Mouse (Mus musculus): ENCODE results near the gene Tmem182. TPM values are rescaled to one million over a fixed set of nuclear protein-coding genes. Genes with fewer than 3 reads are reported as not detected.

Gene Tmem182
- polyA plus RNA-seq, 1 experiment from 2014 or later, result 0.69 TPM

DNA sequence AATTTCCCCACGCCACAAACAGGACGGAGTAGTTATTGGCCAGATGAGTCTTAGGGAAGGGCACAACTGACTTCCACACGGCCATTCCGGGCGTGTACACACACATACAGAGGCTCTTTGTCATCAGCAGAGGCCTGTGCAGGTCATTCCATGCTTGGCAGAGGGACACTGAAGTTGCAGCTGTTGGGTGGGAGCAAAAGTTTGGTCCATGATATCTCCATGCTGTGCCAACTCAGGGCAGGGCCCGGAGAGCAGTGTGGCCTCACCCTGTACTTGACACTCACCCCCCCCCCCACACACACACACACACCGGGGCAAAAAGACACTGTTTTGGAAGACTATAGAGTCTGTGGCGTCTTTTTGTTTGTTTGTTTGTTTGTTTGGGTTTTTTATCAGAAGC, 35.2 kb downstream of the Tmem182 start:
- ATAC-seq (ENCODE audit: low FRiP score), result no peak
- H3K9ac ChIP-seq (replicated peaks), result no peak overlapping the region
- 86% methylated on average over 8 of the region's 8 CpGs for WGBS

DNA sequence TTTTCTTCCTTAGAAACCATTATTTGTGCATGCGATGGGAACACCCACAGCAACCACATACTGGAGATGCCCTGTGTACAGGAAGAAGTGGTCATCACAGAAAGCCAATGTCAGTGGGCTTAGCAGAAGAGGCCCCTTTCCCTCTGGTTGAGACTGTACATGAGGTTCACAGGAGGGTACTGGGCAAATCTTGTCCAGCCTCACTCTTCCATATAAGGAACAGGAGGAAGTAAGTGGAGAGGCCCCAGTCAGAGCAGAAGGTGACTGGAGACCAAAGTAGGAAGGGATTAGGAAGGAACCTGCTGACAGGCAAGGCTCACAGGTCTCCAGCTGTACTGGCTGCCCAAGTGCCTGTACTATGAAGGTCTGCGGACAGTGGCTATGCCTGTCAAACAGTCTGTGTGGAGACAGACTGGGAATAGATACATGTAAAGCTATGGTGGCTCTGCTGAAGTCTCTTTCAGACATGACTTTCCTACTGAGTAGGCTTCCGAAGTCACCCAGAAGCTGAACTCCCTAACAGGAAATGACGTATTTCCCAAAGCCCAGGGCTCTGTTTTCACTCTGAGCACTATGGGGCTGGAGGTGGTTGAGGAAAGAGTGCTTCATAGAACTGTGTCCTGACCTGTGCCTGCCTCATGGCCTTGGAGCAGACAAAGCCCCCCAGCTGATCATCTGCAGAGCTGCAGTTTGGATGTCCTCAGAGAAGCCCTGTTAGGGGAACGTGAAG, 35.8 kb downstream of the Tmem182 start:
- no peak overlapping the region for H3K27ac ChIP-seq (replicated peaks)
- H3K27me3 ChIP-seq (replicated peaks), result no peaks in the 10 kb centered on the region
- no peaks in the 10 kb centered on the region for H3K36me3 ChIP-seq
- no peak overlapping the region for H3K9ac ChIP-seq (replicated peaks)
- no peaks in the 10 kb centered on the region for H3K9me3 ChIP-seq (replicated peaks)
- H3K4me2 ChIP-seq, result no peak overlapping the region
- no peak overlapping the region for H3K4me3 ChIP-seq (replicated peaks)
- no peak for ATAC-seq (ENCODE audit: low FRiP score)
- 81% methylated on average over 5 of the region's 5 CpGs for WGBS
- no peaks in the 10 kb centered on the region for H3K4me1 ChIP-seq

More for the DNA sequence above, 35.2 kb downstream of the Tmem182 start:
- no peak overlapping the region for H3K4me2 ChIP-seq
- H3K36me3 ChIP-seq, result no peaks in the 10 kb centered on the region
- H3K4me1 ChIP-seq, result no peaks in the 10 kb centered on the region
- H3K27ac ChIP-seq (replicated peaks), result no peak overlapping the region
- no peak overlapping the region for H3K4me3 ChIP-seq (replicated peaks)
- H3K27me3 ChIP-seq (replicated peaks), result no peaks in the 10 kb centered on the region
- no peaks in the 10 kb centered on the region for H3K9me3 ChIP-seq (replicated peaks)

DNA sequence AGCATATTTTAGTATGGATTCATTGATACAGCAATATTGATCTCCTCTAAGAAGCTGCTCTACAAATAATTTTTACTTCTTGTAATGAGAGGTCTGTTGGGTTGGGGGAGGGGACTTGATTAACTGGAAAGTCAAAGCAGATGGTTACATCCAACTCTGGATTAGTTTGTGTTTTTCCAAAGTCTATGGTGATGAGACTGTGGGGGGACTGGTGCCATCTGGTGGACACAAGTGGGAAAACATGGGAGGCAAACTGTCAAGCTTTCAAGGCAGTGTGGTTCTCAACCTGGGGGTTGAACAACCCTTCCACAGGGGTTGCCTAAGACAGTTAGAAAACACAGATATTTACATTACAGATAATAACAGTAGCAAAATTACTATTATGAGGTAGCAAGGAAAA, 39.2 kb downstream of the Tmem182 start:
- no peaks in the 10 kb centered on the region for H3K9me3 ChIP-seq (replicated peaks)
- H3K9ac ChIP-seq (replicated peaks), result no peak overlapping the region
- no peak overlapping the region for H3K4me3 ChIP-seq (replicated peaks)
- H3K4me1 ChIP-seq, result no peaks in the 10 kb centered on the region
- no peaks in the 10 kb centered on the region for H3K27me3 ChIP-seq (replicated peaks)
- no peaks in the 10 kb centered on the region for H3K36me3 ChIP-seq
- H3K27ac ChIP-seq (replicated peaks), result no peak overlapping the region
- H3K4me2 ChIP-seq, result no peak overlapping the region
- peak; percentile 35; the same call in 1 of the 2 replicates for ATAC-seq (ENCODE audit: low FRiP score)

DNA sequence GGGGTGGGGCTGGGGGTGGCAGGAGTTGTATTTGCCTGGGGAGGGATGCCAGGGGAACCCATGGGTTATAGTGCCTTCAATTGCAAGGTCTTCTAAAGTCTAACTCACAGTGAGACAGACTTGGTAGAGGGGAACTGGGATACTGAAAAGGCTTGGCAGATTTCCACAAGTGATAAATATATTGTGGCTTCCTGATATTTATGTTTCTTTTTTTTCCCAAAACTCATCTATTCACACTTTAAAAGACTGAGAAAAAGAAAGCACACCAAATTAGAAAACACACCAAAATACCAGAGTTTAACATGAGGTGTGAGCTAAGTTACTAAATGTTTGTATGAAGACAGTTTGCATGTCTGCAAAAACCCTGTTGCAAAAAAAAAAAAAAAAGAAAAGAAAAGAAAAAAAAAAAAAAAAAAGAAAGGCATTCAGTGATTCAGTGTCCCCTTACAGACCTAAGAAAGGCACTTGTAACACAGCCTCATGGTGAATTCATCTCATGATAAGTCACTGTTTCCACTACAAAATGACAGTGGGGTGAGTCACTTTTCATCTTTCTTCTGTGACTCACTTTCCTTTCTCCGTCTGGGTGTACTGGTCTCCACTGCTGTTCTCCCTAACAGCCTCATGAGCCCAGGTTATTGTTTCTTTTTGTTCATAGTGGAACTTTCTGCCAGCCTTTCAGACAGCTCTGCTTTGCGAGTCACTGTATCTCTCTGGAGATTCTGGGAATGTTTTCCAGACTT, 42.0 kb downstream of the Tmem182 start:
- 64% methylated on average over 2 of the region's 2 CpGs for WGBS
- no peak overlapping the region for H3K27ac ChIP-seq (replicated peaks)
- no peaks in the 10 kb centered on the region for H3K4me1 ChIP-seq
- H3K36me3 ChIP-seq, result no peaks in the 10 kb centered on the region
- no peak overlapping the region for H3K4me3 ChIP-seq (replicated peaks)
- ATAC-seq (ENCODE audit: low FRiP score), result no peak
- H3K4me2 ChIP-seq, result no peak overlapping the region
- H3K9me3 ChIP-seq (replicated peaks), result no peaks in the 10 kb centered on the region
- H3K27me3 ChIP-seq (replicated peaks), result no peaks in the 10 kb centered on the region
- H3K9ac ChIP-seq (replicated peaks), result no peak overlapping the region

DNA sequence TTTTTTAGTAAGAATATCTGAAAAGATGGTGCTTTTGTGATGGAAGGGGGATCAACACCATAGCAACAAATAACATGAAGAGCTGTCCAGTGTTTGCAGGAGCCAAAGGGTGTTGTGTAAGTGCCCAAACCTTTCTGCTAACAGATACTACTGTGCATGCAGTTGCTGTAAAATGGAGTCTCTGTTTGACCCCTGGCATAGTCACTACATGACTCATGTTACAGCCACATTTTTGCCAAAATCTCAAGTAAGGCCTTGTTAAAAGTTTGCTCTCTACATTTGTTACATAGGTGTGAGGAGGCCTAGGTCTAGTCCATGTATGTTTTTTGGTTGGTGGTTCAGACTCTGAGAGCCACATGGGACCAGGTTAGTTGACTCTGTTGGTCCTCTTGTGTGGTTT, 45.9 kb downstream of the Tmem182 start:
- no peak for ATAC-seq (ENCODE audit: low FRiP score)
- Histone ChIP-seq H3K9ac (replicated peaks) (no peak overlapping the region), H3K4me2 (no peak overlapping the region), H3K27ac (replicated peaks) (no peak overlapping the region), H3K4me3 (replicated peaks) (no peak overlapping the region), H3K4me1 (no peaks in the 10 kb centered on the region), H3K36me3 (no peaks in the 10 kb centered on the region), H3K9me3 (replicated peaks) (no peaks in the 10 kb centered on the region), H3K27me3 (replicated peaks) (no peaks in the 10 kb centered on the region)

DNA sequence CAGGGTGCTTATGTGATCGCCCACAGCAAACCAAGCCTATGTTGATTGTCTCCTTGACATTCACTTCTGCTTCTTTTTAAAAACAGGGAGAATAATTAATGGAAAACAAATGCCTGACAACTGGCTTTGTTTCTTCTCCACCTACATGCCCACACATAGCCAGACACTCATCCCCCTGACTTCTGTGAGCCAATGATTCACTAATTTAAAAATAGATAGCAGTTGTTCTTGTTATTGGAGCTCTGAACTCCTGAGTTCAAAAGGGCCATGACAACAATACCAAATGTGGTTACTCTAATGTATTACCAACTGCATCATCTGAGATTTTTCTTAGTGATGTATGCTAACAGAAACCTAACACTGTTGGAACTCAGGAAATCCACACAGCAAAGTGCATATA, 49.9 kb downstream of the Tmem182 start:
- no peak overlapping the region for H3K4me2 ChIP-seq
- H3K4me3 ChIP-seq (replicated peaks), result no peak overlapping the region
- WGBS, result 86% methylated on average over 1 of the region's 1 CpGs
- no peak overlapping the region for H3K9ac ChIP-seq (replicated peaks)
- no peaks in the 10 kb centered on the region for H3K27me3 ChIP-seq (replicated peaks)
- no peaks in the 10 kb centered on the region for H3K36me3 ChIP-seq
- no peak for ATAC-seq (ENCODE audit: low FRiP score)
- H3K27ac ChIP-seq (replicated peaks), result no peak overlapping the region
- H3K9me3 ChIP-seq (replicated peaks), result no peaks in the 10 kb centered on the region
- no peaks in the 10 kb centered on the region for H3K4me1 ChIP-seq

DNA sequence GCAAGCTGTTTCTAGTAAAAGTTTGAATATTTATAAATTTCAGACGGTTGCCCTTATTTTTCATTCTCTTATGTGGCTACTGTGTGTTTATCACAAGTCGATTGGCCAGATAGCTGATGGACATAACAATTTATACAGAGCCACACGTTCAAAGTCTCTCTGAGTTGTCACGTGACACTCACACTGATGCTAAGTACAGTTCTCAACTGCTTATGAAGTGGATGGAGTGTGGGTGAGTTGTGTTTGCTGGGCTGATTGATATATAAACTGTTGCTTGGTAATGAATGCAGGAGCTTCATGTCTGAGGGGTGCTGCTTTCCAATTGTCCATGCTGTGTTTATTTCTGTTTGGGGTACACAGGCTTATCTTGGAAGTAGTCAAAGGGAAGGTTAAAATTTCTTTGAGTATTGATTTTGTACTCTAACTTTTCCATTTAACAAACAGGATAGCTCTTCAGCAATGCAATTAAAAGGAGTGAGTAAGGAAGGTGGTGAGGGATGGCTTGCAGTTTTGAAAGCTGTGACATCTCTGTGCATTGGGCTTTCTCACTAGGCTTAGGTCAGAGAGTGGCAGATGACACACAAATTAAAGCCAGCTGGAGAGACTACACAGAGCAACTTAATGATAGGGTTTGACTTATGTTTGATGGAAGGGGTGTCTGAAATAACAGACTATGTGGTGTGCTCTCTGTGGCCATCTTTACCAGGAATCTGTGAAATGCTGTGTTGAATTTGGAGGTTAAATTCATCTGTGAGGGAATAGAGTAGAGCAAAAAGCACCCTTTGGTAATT, 51.6 kb downstream of the Tmem182 start:
- H3K4me2 ChIP-seq, result no peak overlapping the region
- ATAC-seq (ENCODE audit: low FRiP score), result no peak
- H3K27ac ChIP-seq (replicated peaks), result no peak overlapping the region
- H3K4me3 ChIP-seq (replicated peaks), result no peak overlapping the region
- no peaks in the 10 kb centered on the region for H3K4me1 ChIP-seq
- no peaks in the 10 kb centered on the region for H3K36me3 ChIP-seq
- H3K27me3 ChIP-seq (replicated peaks), result no peaks in the 10 kb centered on the region
- H3K9ac ChIP-seq (replicated peaks), result no peak overlapping the region
- whole genome bisulfite sequencing, result 82% methylated on average over 4 of the region's 4 CpGs
- no peaks in the 10 kb centered on the region for H3K9me3 ChIP-seq (replicated peaks)

DNA sequence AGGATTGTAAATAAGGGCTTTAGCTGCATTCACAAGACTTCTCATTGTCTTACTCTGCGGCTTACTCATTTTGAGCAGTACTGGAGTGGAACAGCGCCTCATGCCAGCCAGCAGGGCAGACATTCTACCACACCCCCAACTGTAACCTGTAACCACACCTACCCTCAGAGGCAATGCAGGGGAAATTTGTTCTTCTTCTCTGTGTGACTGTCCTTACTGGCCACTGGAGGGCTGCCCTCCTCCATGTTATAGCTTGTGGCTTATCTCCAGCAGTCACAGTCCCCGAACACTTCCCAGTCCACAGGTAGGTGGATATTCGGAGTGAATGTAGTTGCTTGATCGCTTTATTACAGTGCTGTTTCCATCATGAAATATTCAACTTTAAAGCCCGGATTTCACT, 59.6 kb downstream of the Tmem182 start:
- H3K9ac ChIP-seq (replicated peaks), result no peak overlapping the region
- no peaks in the 10 kb centered on the region for H3K9me3 ChIP-seq (replicated peaks)
- H3K27me3 ChIP-seq (replicated peaks), result no peaks in the 10 kb centered on the region
- no peaks in the 10 kb centered on the region for H3K36me3 ChIP-seq
- ATAC-seq (ENCODE audit: low FRiP score), result no peak
- H3K27ac ChIP-seq (replicated peaks), result no peak overlapping the region
- H3K4me2 ChIP-seq, result no peak overlapping the region
- no peaks in the 10 kb centered on the region for H3K4me1 ChIP-seq
- no peak overlapping the region for H3K4me3 ChIP-seq (replicated peaks)
- WGBS, result 80% methylated on average over 6 of the region's 6 CpGs

DNA sequence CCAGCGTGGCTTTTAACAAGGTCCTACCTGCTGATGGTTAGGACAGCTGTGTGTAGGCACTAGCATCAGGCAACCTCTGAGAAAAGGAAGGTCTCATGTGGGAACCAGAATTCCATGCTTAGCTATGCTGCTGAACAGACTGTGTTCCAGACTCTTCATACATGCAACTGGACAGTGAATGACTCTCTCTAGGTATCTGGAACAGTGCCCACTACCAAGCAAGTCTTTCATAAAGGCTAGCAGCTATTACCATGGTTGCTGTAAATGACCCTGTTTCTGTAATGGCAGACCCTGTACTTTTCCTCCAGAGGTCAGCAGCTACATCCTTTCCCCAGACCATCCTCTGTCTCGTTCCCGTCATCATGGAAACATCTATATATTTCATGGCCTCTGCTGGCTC, 61.7 kb downstream of the Tmem182 start:
- no peak for ATAC-seq (ENCODE audit: low FRiP score)
- H3K27me3 ChIP-seq (replicated peaks), result no peaks in the 10 kb centered on the region
- H3K9me3 ChIP-seq (replicated peaks), result no peaks in the 10 kb centered on the region
- H3K4me2 ChIP-seq, result no peak overlapping the region
- 87% methylated on average over 3 of the region's 3 CpGs for WGBS
- no peaks in the 10 kb centered on the region for H3K36me3 ChIP-seq
- H3K27ac ChIP-seq (replicated peaks), result no peak overlapping the region
- H3K4me1 ChIP-seq, result no peaks in the 10 kb centered on the region
- H3K9ac ChIP-seq (replicated peaks), result no peak overlapping the region
- no peak overlapping the region for H3K4me3 ChIP-seq (replicated peaks)

DNA sequence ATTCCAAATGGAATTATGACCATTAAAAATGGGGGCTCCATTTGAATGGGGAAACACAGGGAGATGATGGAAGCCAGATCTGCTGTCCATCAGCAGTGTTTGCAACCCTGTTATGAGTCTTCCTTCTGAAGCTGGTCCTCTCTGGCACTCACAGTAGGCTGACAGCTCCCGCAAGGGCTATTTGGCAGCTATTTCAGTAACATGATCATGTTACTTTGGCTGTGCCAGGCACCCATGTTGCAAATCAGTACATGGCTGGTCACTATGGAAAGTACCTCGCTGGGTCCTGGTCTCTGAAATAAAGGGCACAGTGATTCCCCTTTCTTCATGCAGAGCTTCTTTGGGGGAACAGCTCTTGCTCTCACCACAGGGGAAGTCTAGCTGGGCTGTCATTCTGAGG, 62.2 kb downstream of the Tmem182 start:
- no peak overlapping the region for H3K4me3 ChIP-seq (replicated peaks)
- no peaks in the 10 kb centered on the region for H3K36me3 ChIP-seq
- WGBS, result 85% methylated on average over 2 of the region's 2 CpGs
- H3K4me1 ChIP-seq, result no peaks in the 10 kb centered on the region
- H3K27me3 ChIP-seq (replicated peaks), result no peaks in the 10 kb centered on the region
- H3K9me3 ChIP-seq (replicated peaks), result no peaks in the 10 kb centered on the region
- no peak overlapping the region for H3K4me2 ChIP-seq
- ATAC-seq (ENCODE audit: low FRiP score), result no peak
- no peak overlapping the region for H3K27ac ChIP-seq (replicated peaks)
- H3K9ac ChIP-seq (replicated peaks), result no peak overlapping the region

DNA sequence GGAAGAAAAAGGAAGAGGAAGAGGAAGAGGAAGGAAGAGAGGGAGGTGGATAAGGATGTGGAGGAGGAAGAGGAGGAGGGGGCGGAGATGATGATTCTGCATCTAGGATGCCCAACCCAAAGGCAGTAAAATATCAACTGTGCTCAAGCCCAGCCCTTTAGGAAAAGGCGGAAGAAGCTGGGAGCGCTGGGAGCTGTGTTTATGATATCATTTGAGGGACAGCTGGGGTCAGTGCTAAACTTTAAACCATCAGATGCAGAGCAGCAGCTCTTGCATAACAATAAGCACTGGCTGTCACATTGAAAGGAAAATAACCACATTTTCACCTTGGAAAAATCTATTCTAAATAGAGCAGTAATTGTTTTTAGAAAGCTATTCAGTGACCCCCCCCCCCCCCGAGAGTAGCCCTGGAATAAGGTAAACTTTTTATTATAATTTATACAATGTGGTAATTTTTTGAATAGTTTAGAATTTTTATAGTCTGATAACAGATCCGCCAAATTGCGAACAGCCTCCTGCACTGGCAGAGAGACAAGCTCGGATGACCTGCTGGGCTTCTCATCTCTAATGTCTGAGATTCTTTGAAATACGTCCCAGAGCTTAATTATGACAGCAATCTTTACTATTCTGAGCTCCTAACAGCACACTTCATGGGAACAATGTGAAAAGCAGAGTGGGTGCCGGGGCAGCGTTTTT, 68.5 kb downstream of the Tmem182 start:
- Histone ChIP-seq H3K4me3 (replicated peaks) (no peak overlapping the region), H3K4me2 (no peak overlapping the region), H3K36me3 (no peaks in the 10 kb centered on the region), H3K4me1 (no peaks in the 10 kb centered on the region), H3K27me3 (replicated peaks) (no peaks in the 10 kb centered on the region), H3K9me3 (replicated peaks) (no peaks in the 10 kb centered on the region), H3K27ac (replicated peaks) (no peak overlapping the region), H3K9ac (replicated peaks) (no peak overlapping the region)
- ATAC-seq (ENCODE audit: low FRiP score), result no peak
- WGBS, result 62% methylated on average over 10 of the region's 10 CpGs

Data from neural tube, embryonic 15.5 days (tissue).